Mouse (Mus musculus): ENCODE measurements around the gene Nr1i2.
"Not testable (repeated sequence)": the region's sequence is repeated elsewhere in the genome, so short reads cannot be mapped to it uniquely, and the experiment has no call there.

The Nr1i2 gene

DNA sequence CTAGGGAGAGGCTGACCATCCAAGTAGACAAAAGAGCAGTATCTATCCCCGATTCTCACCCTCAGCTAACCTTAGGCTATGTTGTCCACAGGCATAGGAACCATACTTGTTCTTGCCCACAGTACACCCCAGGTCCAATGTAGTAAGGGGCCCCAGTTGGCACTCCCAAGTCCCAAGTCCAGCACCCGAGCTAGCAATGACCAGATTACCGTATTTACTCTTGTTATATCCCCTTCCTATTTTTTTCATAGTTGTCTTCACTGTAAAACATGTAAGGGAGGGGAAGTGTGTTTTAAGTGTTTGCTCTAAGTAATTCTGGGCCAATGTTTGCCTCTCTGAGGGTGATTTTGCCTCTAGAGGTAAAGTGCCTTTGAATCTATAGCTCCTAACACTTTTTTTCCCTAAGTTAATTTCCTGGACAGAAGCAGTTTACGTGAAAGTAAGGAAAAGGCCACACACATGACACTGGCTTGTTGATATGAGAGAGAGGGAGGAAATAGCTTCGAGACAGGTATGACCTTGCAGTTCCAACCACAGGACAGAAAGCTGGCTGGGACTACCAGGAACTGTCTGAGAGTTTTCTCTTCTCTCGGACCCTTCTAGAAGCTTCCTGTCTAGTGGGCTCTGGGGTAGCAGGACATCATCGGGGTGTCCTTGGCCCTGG, at the start of gene Nr1i2:
Gene Nr1i2 (minus strand): TSS at position 140 of the 664 bp plus-strand sequence.
- DNase-seq (ENCODE audit: low spot score), result no peak

- DNase-seq (ENCODE audit: low spot score), result peak; percentile 68
These were observed 47.0 kb upstream of the Nr1i2 start, which contains the start of gene Maats1 for GRCm38 (mm10) chr16:38341396-38342324. Maats1 (minus strand) TSS chr16:38342143.

GRCm38 (mm10) chr16:38338077-38338476, 43.5 kb upstream of the Nr1i2 start:
- DNase-seq (ENCODE audit: low spot score), result not testable (repeated sequence)

DNA sequence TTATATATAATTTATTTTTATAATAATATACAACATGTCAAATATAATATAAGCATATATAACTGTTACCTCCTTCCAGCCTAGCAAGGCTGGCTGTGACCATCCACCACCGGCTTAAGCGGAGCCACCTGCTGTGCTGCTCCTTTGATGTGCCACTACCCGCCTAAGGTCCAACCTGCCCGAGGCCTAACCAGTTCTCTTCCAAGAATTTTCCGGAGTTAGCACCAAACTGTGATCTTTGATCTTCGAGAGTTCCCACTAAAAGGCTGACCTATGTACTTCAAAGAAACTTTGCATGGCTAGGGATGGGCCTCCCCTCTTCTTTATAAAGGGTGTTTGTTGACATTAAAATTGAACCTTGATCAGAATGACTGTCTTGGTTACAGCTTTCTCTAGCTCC, 39.8 kb upstream of the Nr1i2 start:
- no peak for DNase-seq (ENCODE audit: low spot score)

- DNase-seq (ENCODE audit: low spot score), result no peak
These were observed 34.7 kb upstream of the Nr1i2 start for GRCm38 (mm10) chr16:38329340-38329739.

GRCm38 (mm10) chr16:38326778-38327397, 32.3 kb upstream of the Nr1i2 start:
- DNase-seq (ENCODE audit: low spot score), result no peak

DNA sequence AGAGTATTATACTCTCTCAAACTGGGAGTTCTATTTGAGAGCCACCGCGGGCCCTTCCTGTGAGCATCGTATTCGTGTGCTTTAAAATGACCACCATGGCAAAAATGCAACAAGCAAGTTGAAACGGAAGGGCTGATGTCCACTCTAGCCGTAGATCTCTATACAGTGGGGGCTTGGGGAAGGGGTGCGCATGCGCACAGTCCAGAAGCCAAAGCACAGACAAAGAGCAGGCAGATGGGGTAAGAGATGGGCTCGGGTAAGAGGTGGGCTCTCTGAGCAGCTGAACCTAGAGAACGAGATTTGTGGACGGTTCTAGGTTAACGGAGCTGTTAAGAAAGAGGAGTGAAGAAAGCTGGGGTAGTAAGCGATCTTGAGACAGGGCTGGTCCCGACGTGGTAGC, 29.7 kb upstream of the Nr1i2 start:
- DNase-seq (ENCODE audit: low spot score), result no peak

DNA sequence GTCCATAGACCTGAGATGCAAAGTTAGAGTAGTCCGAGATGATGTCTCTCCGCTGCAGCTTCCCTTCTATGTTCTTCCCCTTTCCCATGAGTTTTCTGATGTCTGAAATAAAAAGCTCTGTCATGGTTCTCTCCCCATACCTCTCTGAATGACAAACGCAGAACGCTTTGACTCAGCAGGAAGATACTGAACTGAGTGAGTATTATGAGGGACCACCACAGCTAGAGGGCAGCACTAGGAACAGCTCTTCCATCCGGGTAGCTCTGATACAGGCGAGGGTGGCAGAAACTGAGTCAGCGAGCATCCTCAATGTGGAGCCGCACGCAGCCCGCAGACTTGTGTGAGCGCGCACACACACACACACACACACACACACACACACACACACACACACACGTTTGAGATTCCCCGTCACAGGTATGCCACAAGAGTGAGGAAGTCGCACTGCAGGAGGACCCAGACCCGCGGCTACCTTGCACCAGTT, 26.9 kb upstream of the Nr1i2 start:
- peak; percentile 29 for DNase-seq (ENCODE audit: low spot score)

GRCm38 (mm10) chr16:38319087-38319486, 24.5 kb upstream of the Nr1i2 start:
- no peak for DNase-seq (ENCODE audit: low spot score)

- no peak for DNase-seq (ENCODE audit: low spot score)
These were observed 23.9 kb upstream of the Nr1i2 start for GRCm38 (mm10) chr16:38318492-38318891.

DNA sequence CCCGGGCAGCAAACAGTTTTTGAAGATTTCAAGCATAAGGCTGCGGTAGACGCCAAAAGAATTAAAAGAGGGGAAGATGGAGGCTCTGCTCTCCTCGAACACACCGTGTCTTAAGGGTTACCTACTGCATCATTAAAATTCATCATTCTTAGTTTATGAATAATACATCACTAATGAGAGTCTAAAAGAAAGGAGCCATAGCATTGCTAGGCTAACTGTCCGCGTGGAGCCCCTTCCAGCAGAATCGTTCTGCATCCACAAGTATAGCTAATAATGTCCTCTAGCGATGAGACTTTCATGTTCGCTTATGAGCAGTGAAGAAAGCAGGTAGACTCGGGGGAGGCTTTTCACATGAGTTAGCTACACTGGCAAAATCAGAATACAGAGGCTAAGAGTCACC, 13.6 kb upstream of the Nr1i2 start:
- DNase-seq (ENCODE audit: low spot score), result no peak

DNA sequence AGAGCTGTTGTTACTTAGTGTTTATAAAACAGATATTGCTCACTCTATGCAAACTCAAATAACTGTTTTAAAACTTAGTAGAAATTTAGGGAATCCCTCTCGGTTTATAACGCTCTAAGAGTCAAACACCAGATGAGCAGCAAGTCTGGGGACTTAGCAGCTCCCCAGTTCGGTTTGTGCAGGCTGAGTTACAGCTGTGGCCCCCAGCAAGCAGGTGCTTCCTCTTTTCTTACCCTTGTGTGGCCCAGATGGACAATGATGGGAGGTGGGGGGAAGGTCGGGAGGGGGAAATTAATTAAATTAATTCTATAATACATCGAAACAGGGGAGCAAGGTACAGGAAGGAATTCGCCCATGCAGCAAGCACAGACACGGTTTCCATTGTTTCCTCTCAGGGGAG, 13.0 kb upstream of the Nr1i2 start:
- DNase-seq (ENCODE audit: low spot score), result no peak

DNA sequence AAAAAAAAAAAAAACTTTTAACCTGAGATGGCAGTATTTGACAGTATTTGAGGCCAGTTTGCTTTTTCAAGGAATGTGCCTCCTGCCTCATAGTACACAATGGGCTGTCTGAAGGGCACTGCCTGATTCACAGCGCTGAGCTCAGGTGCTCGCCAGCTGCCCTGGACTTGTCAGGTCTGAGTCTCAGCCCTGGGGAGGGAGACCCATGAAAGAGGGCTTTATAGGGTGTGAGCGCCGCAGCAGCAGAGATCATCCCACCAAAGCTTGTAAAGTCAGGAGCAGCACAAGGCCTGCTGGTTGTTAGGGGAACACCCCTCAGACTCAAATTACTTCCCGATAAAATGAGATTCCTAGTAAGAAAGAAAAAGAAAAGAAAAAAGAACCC, 12.6 kb upstream of the Nr1i2 start:
- no peak for DNase-seq (ENCODE audit: low spot score)

DNA sequence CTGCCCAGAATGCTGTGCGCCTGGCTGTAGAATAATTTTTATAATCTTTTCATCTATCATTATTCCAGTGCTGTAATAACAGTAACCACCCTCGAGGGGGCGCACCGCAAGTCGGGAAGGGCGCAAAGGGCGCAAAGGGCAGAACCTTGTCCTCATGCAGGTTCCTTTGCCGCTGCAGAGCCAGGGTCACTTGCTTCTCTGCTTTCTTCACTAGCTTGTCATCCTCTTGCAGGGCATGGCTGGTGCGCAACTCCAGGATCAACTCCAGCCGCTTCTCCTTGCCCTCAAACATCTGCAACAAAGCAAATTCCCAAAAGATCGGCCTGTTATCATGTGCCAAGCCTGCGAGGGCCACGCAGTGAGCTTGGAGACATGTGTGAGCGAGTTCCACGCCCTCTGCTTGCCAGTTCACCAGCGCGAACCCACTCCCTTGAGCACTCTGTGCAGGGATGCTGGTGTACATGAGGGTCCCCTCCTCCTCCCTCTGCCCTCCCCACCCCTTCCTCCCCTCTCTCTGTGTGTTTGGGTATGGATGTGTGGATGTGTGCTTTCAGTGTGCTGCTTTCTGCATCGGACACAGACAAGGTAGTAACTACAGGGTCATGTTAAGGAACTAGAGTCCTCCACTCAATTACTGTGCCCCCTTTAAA, 12.1 kb upstream of the Nr1i2 start:
- no peak for DNase-seq (ENCODE audit: low spot score)

- no peak for DNase-seq (ENCODE audit: low spot score)
These were observed 10.0 kb upstream of the Nr1i2 start for GRCm38 (mm10) chr16:38304460-38305194.

- no peak for DNase-seq (ENCODE audit: low spot score)
These were observed 7.7 kb upstream of the Nr1i2 start for GRCm38 (mm10) chr16:38302367-38302766.

DNA sequence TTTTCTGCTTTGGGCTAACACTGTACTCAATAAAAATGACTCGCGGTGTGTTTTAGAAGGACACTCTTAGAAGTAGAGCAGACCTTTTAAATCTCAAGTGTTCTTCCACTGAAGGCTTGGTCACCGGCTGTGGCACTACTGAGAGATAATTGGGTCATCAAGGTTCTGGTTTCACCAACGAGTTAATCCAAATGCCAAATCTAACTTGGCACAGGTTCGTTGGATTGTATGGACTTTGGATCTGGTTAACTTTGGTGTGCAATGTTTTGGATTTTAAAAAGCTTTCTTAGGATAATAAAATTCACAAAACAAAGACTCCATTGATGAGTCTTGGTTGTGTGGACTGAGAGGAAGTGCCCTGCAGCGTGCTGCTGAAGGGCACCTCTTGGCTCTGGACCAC, 3.8 kb upstream of the Nr1i2 start:
- DNase-seq (ENCODE audit: low spot score), result no peak

- DNase-seq (ENCODE audit: low spot score), result no peak
These were observed 816 bp upstream of the Nr1i2 start for GRCm38 (mm10) chr16:38295349-38295930.

DNA sequence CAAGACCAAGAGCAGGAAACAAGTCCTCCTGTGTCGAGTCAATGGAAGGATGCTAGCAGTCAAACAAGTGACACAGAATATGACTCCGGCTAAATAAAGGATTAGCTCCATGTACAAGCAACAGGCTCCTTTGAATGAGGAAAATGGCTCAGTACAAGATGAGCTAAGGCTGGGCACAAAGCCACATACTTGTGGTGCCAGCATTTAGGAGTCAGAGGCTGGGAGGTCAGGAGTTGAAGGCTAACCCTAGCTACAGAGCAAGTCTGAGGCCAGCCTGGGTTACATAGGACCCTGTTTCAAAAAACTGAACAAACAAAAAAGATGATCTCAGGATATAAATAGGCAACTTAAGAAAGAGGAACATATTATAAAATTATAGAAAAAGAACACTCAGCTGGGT, 4.5 kb downstream of the Nr1i2 start:
- DNase-seq (ENCODE audit: low spot score), result no peak

- no peak for DNase-seq (ENCODE audit: low spot score)
These were observed 5.8 kb downstream of the Nr1i2 start for GRCm38 (mm10) chr16:38288851-38289250.

GRCm38 (mm10) chr16:38287762-38288161, 6.9 kb downstream of the Nr1i2 start:
- DNase-seq (ENCODE audit: low spot score), result no peak
